Mouse (Mus musculus): ENCODE results near the gene Ankdd1a.

GRCm38 (mm10) chr9:65523611-65524364, 3.8 kb upstream of the Ankdd1a start:
- TF ChIP-seq CTCF (IDR thresholded peaks at IDR 0.05; ENCODE audit: low read depth) (peak; percentile 96), EP300 (optimal IDR thresholded peaks at IDR 0.05) (no peak)

Data from stomach, postnatal 0 days (tissue).